Mouse (Mus musculus): ENCODE results near the gene 9530077C05Rik.
A peak's percentile ranks its signal among the peaks of the same experiment; 100 is the strongest.
"Not testable (repeated sequence)": the region's sequence is repeated elsewhere in the genome, so short reads cannot be mapped to it uniquely, and the experiment has no call there.

The 9530077C05Rik gene

DNA sequence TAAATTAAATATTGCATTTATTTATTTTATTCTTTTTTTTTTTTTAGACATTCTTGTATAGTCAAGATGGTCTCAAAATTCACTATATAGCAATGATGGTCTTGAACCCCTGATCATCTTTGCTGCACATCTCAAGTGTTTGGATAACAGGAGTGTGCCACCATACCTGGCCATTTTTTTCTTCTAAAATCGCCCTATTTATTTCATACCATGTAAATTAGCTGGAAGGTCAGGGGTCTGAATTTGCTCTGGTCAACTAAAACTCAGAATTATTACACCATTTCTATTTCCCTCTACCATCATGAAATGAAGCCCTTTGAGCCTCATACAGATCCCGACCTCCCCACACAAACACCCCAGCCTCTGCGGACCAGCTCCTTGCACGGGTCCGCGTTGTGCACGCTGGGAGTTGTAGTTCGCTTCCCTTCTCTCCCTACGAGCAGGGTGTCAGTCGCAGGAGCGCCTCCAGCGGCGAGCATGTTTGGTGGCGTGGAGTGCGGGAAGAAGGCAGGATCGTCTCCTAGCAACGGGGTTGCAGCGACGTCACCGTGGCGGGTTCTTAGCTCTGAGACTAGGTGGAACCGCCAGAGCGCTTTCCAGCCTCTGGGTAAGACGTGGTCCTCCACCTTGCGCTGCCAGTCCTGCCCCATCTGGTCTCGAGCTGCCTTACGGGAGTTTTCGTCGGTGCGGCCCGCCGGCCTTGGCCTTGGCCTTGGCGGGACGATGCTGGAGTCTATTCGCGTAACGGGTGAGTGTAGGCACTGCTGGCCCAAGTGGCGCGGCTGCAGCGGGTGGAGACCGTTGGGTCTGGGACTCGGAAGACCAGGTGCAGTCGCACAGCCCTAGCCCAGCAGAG is at the start of gene 9530077C05Rik:
TSS of gene 9530077C05Rik (plus strand) at position 512 of the 856 bp plus-strand sequence.
- peak; percentile 99 for ATAC-seq (ENCODE audit: low TSS enrichment)

DNA sequence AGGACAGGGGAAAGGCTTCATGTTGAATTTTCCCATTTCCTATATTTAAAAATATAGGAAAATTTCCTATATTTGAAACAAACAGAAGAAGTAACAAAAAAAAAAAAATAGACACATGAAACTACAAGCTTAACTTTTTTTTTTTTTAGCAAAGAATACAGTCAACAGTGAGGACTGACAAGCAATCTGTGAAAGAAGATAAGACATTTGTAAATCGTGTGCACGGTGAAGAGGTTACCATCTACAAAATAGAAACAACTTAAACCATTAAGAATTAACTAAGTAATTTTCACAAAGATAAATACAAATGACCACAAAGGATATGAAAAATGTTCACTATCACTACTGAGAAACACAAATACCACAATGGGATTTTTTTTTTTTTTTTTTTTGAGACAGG is 45.1 kb upstream of the 9530077C05Rik start:
- no peak for ATAC-seq (ENCODE audit: low TSS enrichment)

DNA sequence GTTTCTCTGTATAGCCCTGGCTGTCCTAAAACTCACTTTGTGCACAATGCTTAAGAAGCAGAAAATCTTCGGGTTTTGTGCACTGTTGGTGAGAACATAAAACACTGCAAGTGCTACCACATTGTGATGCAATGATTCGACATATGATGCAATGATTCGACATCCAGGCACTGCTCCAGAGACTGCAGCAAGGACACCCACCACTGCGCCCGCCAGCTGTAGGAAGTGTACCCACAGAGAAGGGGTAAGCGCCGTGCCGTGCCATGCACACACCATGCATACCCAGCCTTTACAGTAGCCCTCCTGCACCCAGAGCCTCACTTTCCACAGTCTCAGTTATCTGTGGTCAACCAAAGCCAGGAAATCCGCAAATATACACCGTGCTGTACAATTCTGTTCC is 44.7 kb upstream of the 9530077C05Rik start:
- no peak for ATAC-seq (ENCODE audit: low TSS enrichment)

DNA sequence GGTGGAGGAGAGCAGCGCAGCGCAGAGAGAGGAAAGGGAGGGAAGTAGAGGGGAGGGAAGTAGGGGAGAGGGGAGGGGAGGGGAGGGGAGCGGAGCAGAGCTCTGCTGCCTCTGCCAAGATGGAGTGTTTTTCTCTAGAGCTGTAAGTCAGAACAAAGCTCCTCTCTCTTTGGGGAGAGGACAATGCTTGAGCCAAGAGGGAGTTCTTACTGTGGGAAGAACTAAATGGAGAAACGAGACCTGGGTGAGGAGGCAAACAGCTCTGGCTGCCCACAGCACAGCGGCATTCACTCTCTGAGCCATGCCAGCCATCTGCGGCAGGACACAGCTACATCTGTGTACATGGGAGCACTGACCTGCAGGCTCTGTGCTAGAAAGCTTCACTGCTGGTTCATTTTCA is 43.3 kb upstream of the 9530077C05Rik start:
- ATAC-seq (ENCODE audit: low TSS enrichment) = peak; percentile 70; the same call in 1 of the 2 replicates

DNA sequence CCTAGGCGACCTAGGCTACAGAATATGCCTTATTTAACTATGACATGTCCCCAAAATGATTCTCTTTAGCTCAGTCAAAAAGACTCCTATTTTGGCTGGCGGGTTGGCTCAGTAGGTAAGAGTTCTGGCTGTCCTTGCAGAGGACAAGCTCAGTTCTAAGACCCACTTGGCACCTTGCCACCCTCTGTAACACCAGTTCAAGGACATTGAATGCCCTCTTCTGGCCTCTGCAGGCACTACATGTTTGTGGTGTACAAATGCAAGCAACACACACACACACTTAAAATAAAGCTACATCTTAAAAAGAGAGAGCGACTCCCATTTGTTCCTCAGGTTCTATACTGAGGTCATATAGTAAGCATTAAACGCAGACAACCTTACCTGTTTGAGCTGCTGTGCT is 38.6 kb upstream of the 9530077C05Rik start:
- ATAC-seq (ENCODE audit: low TSS enrichment) = no peak

DNA sequence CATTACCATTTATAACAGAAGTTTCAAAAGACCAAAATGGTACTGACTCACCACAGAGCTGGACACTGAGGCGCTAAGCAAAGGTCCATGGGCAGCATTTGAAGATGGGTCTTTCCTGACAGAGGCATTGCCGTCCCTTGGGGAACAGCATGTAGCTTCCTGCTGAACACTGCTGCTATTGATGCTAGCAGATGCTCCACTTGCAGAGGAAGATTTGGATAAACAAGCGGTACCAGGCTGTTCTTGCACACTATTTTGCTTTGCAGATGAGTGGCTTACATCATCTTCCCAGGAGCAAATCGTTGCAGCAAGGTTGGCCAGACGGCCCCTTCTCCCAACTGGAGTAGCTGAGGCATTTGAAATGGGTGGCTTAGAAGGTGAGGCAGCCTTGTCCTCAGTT is 35.2 kb upstream of the 9530077C05Rik start:
- ATAC-seq (ENCODE audit: low TSS enrichment) = peak; percentile 59; the same call in 1 of the 2 replicates

DNA sequence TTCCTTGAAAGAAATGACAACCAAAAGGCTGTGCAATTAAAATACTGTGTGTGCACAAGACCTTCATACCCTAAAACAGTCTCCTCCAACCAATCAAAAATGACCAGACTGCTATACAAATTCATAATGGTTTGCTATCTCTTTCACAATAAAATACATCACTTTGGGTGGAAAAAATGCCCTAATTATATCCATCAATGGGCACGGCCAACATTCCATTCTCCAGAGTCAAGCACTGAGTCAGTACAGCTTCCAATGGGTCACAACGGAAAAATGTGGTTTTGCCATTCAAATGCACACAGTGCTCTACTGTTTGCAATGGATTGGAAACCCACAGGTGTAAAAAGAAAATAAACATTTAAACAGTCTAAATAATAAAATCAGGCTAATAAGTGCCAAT is 25.4 kb upstream of the 9530077C05Rik start:
- ATAC-seq (ENCODE audit: low TSS enrichment) = no peak

DNA sequence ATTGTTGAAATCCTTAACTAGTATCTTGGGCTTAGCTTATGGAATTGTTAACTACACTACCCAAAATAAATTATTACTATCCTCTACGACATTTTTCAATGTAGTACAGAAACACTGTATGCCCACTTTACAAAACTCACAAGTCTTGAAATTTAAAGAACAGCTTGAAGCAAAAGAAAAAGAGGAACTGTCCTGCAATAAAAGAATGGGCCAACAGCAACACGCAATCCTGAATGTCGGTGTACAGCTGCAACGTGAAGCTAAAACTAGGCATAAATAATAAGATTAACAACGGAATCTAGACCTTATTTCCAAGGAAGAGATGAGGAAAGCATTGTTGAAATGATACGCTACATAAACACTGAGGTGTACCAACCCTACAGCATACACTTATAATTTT is 23.4 kb upstream of the 9530077C05Rik start:
- no peak for ATAC-seq (ENCODE audit: low TSS enrichment)

DNA sequence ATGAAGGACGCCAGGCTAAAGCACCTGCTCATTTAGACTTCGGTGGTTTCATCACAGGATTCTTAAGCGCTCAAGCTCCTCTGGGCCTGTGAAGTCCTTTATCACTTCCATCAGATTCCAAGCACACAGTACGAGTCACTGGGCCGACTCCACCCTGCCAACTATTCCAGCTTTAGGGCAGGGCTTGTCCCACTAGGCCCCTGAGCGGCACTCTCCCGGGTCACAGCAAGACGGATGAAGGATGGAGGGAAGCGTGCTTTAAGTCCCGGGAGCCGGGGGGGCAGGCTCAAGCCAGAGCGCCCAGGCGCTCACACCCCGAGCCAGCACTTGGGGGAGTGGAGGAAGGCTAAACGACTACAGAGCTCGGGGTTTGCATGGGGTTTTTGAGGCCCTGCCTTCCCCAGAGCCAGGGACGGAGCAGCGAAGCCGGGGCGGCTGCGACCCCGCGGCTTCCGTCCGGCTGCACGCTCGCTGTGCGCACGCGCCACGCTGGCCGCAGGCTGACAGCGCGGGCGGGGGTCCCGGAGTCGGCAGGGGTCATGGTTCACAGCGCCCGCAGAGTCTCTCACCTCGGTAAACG is 22.8 kb upstream of the 9530077C05Rik start:
- ATAC-seq (ENCODE audit: low TSS enrichment) = peak; percentile 8; the same call in 1 of the 2 replicates

DNA sequence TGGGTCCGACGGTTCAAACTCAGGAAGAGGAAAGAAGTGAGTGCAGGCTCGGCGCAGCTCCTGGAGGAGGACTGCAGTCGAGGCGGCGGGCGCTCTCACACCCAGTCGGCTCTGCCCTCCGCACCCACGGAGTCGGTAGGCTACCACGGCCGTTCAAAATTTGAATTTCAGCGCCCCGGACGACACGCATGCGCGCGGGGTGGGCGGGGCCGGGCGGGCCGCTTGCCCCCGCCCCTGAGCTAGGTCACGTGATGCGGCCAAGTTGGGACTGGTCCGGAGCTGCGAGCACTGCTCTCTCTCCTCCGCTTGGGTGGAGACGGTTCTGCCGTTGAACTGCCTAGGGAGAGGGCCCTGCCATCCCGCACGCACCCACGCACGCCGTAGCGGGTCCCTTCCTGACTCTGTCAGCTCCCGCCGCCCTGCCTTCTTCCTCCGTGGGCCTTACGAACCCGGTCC is 22.3 kb upstream of the 9530077C05Rik start, which contains the start of gene Anln:
TSS of gene Anln (minus strand) at position 168 of the 456 bp plus-strand sequence.
- peak; percentile 95 for ATAC-seq (ENCODE audit: low TSS enrichment)

DNA sequence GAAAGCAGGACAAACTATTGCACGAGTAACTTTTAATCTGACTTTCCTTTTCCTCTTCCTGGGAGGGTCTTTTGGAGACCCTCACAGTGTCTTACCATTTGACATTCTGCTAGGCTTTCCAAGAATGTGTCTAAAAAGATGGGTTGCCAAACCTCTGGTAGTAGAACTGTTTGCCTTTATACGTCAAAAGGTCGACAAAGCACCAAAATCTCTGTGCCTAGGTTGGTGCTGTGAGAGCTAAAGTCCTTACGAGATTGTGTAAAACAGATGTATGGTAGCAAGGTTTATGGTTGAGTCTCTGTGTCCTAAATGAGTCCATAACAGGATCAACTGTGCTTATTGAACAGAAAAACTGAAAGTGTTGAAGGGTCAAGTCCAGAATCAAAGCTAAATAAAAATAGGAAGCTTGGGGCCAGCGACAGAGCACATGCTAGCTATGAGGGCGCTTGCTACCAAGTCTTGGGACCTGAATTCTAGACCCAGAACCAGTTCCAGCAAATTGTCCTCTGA is 21.5 kb upstream of the 9530077C05Rik start:
- no peak for ATAC-seq (ENCODE audit: low TSS enrichment)

DNA sequence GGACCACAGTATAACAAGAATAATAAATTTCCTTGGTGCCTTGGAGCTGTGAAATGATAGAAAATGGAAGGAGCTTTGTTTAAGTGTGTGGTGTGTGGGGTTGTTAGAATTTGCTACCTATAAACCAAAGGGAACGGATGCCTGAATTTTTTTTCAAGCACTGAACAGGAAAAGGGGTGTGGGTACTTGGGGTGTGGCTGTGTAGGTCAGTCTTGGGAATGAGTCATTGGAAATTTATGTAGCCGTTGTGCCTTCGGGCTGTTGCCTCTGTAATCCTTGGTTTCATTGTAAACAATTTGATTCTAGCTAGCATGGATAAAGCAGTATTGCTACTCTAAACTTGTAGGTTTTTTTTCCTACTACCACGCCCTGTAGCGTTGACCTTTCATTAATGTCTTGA is 20.9 kb upstream of the 9530077C05Rik start:
- no peak for ATAC-seq (ENCODE audit: low TSS enrichment)

DNA sequence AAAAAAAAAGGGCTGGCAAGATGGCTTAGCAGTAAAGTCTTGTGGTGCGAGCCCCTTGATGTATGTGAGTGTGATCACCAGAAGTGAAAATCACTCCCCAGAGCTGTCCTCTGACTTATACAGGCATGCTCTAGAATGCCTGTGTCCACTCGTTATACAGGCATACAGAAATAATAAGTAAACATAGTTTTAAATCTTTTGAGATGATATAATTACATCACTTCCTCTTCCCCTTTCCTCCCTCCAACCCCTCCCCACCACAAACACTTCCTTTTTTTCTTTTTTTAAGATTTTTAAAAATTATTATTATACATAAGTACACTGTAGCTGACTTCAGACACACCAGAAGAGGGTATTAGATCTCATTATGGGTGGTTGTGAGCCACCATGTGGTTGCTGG is 16.6 kb upstream of the 9530077C05Rik start:
- ATAC-seq (ENCODE audit: low TSS enrichment) = no peak

DNA sequence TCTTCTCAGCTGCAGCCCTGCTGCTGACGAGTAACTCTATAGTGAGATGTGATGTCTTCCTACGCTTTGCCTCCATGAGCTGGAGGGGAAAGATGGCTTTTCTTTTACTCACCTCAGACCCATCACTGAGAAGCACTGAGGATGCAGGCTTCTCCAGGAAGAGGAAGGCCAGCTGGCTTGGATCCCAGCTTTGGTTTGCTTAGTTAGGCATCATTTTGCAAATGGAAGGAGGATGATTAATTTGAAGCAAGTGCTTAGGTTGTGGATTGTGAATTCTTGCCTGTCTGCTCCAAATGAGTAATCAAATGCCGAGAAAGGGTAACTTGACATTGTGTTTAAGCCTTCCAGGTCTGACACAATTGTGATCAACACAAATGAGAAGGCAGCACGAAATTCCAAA is 12.3 kb upstream of the 9530077C05Rik start:
- no peak; the same call in 1 of the 2 replicates for ATAC-seq (ENCODE audit: low TSS enrichment)

DNA sequence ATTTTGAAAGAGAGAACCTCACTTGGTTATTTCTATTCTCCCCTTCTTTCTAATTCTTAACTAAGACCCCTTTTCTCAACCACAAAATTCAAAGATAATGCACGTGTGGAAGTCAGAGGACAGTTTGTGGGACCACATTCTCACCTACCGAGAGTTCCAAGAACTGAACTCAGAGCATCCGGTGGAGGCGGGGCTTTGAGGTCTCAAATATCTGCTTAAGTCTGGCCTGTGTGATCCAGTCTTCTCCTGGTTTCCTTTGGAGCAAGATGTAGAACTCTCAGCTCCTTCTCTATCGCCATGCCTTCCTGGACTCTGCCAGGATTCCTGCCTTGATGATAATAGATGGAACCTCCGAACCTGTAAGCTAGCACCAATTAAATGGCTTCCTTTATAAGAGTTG is 9.3 kb upstream of the 9530077C05Rik start:
- no peak for ATAC-seq (ENCODE audit: low TSS enrichment)

DNA sequence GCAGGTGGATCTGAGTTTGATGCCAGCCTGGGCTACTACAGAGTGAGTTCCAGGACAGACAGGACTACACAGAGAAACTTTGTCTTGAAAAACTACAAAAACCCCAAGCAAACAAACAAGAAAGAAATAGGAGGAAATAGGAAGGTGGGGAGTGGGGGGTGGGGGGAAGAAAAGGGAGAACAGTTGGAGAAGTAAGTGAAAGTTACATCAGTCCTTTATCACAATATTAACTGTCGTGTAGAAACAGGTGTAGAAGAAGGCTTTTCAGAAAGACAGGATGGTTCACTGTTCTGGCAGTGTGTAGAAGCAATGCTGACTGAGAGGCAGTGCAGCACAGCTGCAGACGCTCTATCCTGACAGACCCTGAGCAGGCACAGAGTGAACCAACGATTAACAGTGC is 8.3 kb upstream of the 9530077C05Rik start:
- ATAC-seq (ENCODE audit: low TSS enrichment) = no peak

DNA sequence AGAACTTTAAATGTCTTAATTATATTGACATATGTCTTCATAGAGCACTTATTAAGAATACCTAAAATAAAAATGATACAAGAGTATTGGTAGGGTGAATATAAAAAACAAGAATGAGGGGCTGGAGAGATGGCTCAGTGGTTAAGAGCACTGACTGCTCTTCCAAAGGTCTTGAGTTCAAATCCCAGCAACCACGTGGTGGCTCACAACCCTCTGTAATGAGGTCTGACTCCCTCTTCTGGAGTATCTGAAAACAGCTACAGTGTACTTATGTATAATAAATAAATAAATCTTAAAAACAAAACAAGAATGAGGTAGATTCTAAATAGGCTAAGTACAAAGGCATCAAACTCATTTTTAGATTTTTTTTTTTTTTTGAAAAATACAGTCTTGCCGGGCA is 7.8 kb upstream of the 9530077C05Rik start:
- not testable (repeated sequence) for ATAC-seq (ENCODE audit: low TSS enrichment)

DNA sequence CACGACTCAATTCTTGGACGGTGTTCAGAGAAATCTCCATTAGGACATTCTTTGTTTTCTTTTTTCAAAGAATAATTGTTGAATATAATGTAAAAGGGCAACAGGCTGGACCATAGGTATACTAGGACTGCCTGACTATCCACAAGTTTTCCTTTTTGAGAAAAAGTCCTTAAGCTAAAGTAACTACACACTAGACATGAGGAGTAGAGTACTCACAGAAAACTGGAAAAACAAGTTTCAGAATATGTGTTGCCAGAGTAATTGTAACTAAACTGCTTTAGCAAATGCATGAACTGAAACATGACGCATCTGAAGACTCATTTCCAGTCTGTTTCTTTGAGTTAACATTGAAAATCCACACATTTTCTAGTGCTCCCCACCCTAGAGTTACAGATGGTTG is 5.9 kb upstream of the 9530077C05Rik start:
- ATAC-seq (ENCODE audit: low TSS enrichment) = no peak

DNA sequence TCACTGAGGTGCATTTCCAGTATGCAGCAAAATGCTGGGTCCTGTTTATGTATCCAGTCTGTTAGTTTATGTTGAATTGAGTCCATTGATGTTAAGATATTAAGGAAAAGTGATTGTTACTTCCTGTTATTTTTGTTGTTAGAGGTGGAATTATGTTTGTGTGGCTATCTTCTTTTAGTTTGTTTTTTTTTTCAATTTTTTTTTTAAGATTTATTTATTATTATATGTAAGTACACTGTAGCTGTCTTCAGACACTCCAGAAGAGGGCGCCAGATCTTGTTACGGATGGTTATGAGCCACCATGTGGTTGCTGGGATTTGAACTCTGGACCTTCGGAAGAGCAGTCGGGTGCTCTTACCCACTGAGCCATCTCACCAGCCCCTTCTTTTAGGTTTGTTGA is 3.7 kb upstream of the 9530077C05Rik start:
- not testable (repeated sequence) for ATAC-seq (ENCODE audit: low TSS enrichment)

DNA sequence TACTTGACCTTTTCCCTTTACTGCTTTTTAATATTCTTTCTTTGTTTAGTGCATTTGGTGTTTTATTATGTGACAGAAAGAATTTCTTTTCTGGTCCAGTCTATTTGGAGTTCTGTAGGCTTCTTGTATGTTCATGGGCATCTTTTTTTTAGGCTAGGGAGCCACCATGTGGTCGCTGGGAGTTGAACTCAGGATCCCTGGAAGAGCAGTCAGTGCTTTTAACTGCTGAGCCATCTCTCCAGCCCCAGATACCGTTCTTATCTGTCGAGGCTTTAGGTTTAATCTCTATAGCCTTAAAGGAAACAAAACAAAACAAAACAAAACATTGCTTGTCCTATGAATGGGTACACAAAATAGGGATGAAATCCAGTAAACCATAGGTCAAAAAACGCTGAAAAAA is 3.0 kb upstream of the 9530077C05Rik start:
- not testable (repeated sequence) for ATAC-seq (ENCODE audit: low TSS enrichment)

DNA sequence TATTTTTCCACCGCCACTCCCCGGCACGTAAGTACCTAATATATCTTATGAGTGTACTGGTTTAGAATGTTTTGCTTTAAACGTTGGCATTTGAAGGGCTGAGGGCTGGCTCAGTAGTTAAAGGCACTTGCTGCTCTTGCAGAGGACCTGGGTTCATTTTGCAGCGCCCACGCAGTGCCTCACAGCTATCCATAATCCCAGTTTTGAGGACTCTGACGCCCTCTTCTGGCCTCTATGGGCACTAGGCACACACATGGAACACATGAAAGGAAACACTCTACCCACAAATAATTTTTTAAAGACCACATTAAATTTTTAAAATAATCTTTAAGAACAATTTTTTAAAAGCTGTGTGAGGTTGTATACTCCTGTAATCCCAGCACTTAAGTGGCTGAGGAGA is 1.8 kb upstream of the 9530077C05Rik start:
- ATAC-seq (ENCODE audit: low TSS enrichment) = no peak

DNA sequence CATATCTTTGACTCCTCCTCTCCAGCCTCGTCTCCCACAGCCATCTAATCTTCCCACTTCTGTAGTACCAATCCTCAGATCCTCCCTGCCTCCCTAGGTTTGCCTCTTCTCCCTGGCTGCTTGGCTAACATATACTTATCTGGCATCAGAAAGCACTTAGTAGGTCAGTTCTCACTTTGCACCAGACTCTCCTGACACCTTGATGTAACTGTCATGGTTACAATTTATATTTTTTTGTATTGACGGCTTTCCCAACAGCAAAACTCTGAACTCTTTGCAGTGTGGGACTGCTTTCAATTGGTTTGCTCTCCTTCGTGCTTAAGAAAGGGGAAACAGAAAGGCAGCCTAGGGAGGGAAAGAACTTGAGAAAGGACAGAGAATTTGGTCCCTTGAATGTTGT is 4.9 kb downstream of the 9530077C05Rik start:
- ATAC-seq (ENCODE audit: low TSS enrichment) = no peak

DNA sequence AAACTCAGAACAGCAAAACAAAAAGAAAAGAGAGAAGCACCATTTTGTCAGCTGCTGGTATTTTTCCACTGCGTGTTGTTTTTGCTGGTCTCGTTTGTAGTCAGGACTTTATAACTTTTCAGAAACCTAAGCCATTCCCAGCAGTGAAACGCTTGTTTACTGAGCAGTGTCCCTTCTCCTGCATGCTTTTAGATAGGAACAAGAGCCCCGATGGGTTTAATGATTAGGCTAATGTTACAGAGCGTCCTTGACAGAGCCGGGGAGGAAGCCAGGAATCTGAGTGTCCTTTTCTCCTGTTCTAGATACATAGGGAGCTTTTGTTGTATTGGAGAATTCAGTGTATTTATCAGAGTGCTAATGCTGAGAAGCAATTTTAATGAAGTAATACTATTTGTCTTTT is 6.2 kb downstream of the 9530077C05Rik start:
- no peak for ATAC-seq (ENCODE audit: low TSS enrichment)

Data from frontal cortex, adult (tissue).